Mouse (Mus musculus) lung, postnatal 4 days (tissue): ENCODE results near the gene Pirb.
A peak's percentile ranks its signal among the peaks of the same experiment; 100 is the strongest.

Experiments used
- DNase-seq, 2 experiments: peaks; one replicate each; pipeline ENCODE4 v3.0.0; 2021

Pirb gene

DNA sequence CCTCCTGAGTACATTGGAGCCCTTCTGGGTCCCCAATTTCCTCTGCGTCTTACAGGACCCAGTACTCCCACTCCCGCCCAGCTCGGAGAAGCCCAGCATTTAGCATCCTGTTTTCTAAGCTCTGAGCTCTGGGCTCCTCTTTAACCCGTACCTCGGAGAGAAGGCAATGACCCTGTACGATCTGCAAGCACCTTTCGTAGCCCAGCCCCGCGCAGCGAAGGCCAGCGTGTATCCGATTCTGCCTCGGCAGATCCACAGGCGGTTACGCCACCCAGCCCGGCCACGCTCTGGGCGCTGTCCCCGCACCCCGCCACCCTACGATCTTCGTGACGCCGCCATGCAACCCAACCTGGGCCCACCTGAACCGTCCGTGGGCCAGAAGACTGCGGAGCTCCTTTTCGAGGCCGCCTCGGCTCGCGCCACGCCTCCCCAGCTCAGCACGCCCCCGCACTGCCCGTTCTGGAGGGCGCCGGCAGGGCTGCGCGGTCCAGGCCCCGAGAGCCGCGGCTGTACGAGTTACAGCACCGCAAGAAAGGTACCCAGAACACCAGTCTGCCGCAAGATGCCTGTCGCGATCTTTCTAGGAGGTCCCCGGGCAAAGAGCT lies 27.7 kb downstream of the Pirb start, which contains the start of gene Tsen34:
Gene Tsen34, plus strand, starts transcription at position 482 of the 605 bp plus-strand sequence.
- no peak for DNase-seq

DNA sequence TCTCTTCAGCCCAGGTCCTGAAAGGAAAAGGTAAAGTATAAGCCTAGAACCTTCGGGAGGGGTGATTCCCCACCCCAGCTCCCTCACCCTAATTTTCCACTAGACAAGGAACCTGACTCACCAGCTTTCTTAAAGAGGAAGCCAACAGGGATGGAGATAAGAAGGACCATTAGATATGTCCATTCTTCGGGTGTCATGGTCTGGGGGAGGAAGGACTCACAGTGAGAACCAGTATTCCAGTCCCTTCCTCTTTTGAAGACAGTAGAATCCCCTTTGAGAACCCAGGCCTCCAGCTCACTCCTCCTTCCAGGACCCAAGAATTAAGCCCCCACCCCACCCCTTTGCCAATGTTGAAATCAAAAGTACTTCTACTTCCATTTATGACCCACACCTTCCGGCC lies 28.3 kb downstream of the Pirb start:
- no peak for DNase-seq

DNA sequence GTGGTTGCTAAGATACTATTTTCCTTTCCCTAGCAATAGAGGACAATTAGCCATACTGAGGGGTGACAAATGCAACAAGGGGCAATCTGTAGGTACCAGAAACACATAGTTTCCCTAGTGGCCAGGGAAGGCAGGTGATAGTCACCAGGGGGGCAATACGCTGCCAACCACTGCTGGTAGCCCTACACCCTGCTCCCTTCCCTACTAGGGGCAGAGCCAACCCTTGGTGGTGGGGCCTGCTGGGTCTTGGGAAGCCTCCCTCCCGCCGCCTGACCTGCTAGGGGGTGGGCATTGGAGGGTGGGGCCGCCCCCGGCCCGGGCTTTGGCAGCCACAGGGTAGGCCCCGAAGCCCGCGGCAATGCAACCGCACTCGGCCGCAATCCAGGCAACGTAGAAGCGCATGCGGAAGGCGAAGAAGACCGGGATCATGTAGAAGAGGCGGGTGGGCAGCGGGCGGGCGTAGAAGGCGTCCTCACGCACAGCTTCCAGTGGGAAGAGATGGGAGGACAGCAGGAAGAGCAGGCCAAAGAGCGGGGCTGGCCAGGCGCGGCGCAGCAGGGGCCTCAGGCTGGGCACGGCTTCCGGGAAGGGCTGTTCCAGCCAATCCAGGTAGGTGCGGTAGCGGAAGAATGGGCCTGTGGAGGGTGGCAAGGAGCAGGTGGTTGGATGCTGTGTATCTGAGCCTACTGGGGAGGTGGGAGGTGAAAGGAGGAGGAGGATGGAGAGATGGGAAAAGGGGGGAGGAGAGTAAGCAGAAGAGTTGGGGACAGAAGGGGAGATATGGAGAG lies 34.6 kb downstream of the Pirb start:
- DNase-seq: no peak

DNA sequence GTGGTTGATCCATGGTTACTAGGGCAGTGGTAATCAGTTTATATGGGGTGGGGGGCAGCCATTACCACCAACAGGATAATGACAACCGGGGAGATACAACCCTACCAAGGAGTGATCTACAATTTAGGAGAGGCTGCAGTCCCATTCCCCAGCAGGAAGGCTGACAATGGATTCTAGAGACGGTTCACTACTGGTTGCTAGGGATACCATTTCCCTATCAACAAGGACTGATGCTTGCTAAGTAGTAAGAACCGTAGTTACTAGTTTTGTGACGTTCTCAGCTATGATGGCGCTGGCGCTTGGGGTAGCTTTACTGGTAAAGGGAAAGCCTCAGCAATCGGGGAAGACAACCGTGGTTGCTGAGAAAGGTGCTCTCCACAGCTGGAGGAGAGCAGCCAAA lies 35.5 kb downstream of the Pirb start:
- DNase-seq: no peak

DNA sequence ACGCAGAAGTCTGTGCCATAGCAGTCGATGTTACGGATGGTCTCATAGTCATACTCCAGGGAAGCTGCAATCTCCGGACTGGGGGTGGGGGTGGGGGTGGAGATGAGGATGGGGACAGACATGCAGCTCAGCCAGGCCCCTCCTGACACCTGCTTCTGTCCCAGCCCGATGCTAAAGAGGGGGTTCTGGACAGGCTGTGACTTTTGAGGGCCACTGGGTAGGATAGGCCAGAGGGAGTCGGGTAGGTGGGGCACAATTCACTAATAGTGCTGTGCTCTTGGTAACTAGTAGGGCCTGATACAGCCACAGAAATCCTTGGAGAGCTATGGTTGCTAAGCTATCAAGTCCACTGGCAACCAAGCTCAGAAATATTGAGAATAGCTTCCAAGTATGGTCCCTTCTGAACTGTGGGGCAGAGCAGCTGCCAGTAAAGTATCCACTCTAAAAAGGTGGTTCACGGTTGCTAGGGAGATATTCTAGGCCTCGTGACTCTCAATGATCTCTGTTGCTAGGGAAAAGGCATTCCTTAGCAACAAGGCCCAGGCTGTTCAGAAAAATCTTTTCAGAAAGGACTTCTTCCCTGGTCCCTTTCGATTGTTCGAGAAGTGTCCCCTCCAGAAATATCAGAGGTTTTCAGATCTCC lies 36.2 kb downstream of the Pirb start:
- DNase-seq: no peak

DNA sequence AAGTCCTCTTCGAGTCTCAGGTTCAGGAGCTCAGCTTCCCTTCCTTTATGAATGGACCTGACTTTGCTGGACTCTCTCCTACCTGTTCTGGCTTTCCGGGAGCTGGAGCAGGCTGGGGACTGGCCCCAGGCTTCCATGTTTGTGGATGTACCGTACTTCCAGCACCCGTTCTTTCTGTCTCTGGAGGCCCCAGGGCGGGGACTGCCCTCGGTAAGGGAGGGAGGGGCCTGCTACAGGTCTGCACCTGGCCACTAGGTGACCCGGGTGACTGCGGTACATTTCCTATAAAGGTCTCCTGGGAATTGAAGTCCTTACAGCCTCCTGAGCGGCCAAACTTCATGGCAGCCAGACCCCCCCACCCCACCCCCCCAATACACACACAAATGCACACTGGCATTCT lies 42.8 kb downstream of the Pirb start, which contains the start of gene Tmc4:
Gene Tmc4, minus strand, starts transcription at position 212 of the 400 bp plus-strand sequence.
- DNase-seq: peak; percentile 61 to 66

DNA sequence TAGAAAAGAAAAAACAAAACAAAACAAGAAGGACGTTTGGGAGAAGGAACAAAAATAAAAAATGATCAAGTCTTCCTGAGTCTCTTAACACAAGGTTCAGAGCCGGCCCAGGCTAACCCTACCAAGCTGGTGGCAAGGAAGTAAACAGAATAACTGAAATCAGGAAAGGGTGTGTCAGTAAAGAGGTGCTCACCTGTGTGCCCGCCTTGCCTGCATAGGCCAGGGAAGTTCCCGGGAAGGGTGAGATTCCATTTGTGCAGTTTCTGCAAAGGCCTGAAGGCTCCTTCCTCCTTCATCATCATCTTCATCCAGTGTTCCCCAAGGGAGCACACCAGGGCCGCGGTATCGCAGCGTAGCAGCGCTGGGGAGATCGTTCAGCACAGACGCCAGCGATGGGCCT lies 43.8 kb downstream of the Pirb start:
- no peak for DNase-seq

DNA sequence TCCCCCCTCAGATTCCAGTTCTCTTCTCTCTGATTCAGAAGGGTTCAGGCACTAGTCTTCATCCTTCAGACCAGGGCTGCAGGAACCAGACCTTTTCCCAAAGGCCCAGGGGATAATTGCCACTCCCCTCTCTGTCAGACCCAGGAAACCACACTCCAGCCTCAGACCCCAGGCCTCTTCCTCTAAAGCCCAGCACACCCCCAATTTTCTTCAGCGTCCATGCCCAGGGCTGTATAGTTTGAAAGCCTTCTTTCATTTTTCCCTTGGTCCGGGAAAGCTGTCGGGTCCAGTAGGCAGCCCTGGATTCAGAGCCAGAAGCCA lies 45.0 kb downstream of the Pirb start:
- no peak for DNase-seq

DNA sequence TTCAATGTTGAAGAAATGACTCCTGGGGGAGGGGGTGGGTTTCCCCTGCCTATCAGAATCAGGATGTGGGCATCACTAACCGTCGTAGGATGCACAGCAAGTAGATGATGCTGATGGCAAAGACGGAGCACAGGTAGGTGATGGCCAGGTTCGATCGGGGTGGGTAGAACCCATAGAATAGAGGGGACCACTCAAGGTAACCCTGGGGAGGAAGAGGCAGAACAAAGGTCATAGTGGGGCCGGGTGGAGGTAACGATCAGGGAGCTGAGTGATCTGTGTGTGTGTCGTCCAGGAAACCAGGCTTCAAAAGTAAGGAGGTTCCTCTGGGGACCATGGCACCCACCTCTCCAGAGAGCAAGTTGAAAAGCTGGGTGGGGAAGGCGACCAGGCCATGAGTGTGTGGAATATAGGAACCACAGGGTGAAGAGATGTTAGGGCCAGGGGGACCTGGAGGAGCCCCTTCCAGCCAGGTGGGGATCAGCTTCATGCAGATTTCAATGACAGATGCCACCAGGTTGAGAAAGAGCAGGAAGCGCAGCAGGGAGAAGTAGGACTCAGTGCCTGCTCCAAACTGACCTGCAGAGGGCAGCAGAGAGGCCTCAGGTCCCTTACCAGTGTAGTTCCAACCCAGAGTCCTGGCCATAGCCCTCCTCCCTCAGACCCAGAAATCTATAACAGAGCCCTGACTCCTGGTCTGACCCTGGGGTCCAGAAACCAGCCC lies 45.5 kb downstream of the Pirb start:
- peak; percentile 80 to 87 for DNase-seq

DNA sequence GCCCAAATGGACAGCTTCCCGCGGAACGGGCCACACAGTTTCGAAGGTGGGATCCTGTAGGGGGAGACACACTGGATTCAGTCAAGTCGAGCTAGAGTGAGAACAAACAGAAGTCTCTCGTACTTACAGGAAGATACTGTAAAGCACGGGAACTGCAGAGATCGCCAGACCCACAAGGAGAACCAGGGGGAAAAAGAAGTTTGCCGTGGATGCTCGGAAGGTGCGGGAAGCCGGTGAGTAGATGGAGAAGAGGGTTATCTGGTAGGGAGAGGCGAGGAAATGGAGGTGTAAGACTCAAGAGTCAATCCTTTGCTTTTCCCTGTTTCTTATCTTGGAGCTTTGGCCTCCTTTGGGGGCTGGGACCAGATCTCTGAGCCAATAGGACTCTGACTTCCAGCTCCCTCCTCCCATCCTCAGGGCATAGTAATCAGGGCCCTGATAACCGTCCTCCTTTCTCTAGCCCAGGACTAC lies 53.2 kb downstream of the Pirb start:
- DNase-seq: peak in 1 of 2 experiments; percentile 34

DNA sequence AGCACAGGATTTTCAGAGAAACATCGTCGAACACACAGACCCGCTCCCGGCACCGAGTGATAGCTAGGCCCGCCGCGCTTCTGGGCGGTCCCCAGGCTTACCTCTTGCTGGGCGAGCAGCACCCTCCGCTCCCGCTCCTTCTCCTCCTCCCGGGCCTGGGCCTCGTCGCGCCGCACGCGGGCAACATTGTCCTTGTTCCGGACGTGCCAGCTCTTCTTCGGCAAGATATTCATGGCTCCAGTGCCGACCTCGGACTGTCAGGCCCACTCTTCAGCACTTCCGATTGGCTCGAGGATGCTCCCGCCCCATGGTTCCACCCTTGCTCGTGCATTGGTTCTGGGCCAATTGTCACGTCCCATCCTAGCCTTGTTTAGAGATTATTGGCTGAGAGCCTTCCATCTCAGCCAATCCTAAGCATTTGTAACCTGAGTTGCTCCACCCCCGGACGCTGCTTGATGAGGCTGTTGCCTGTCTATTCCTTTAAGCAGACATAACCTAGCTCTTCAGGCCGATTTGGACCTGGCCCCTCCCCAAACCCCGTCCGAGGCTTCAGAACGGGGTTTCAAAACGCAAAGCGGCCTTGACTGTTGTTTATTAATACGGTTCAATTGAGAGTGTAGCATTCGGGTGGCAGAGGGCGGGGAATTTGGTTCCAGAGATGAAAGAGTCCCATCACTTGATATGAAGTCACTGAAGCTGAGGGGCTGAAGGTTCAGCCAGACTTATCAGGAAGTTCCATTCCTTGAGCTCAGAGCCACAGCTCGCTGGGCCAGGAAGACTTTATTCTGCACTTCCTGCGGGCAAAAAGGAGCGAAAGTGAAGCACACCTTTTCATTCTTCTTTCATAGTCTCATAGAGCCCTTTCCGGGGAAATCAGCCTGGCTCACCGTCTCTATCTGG lies 54.7 kb downstream of the Pirb start, which contains the start of gene Leng1:
Gene Leng1, minus strand, starts transcription at position 626 of the 900 bp plus-strand sequence.
- DNase-seq: peak; percentile 97

DNA sequence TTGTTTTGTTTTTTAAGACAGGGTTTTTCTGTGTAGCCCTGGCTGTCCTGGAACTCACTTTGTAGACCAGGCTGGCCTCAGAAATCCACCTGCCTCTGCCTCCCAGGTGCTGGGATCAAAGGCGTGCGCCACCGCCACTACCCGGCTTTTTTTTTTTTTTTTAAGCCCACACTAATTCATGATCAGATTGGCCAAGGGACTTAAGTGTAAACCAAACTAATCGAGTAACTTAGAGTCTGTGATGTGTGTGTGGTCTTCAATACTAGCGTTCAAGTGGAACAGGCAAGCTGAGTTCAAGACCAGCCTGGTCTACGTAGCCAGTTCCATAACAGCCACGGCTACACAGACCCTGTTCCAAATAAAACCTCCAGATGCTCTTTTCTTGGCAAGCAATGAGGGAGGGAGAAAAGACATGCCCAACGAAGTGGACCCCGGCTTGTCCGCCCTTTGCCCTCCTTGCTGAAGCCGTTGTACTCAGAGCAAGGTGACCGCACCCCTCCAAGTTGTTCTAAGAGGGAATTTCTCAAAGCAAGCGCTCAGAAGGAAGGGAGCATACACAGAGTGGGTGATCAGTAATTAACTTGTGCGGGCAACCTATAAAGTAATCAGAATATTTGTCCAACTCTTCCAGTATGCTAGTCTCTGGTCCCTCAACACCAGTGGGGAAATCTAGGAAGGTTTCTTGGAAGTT lies 55.5 kb downstream of the Pirb start:
- peak in 1 of 2 experiments; percentile 33 for DNase-seq
